Mouse (Mus musculus) A20 (cell line): ENCODE results near the gene Ap5b1.

ENCODE experiments used
- DNase-seq: peaks from one replicate; pipeline ENCODE4 v3.0.0-alpha.2; 2011; ENCODE audit warnings: low read depth, low spot score

The Ap5b1 gene

DNA sequence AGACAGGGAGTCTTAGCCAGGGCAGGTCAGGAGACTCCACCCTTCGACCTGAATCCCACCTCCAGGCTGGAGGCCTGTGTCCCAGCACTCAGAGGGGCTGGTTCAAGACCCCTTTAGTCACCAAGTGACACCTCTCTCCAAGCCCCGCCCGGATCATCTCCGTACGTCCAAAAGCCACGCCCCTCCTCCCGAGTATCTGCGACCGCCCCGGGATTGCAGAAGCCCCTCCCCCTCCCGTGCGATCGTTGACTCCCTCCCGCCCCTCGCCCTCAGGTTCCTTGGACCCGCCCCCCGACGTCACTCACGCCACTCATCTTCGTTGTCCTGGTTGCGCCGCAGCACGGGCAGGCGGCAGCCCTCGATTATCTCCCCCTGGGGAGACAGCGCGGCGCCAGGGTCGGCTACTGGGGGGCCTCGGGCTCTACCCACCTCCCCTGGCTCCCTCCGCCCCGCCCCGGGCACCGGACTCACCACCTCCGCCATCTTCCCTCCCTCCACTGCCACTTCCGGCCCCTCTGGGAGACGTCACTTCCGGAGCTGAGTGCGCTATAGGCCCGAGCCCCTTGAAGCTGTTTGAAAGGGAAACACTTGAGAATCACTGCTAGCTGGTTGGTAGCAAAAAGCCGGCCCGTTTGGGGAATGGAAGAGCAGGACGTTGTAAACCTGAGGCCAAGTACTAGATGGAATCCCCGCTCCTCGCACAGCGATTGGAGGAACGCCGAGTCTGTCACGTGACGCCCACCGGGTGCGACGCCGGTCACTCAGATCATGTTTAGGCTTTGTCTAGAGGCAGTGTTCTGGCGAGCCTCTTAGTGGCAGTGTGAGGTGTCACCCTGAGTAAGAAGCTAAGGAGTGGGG, 42.0 kb downstream of the Ap5b1 start, which contains the start of gene Kat5:
Gene Kat5 (minus strand): TSS at position 691 of the 858 bp plus-strand sequence.
- DNase-seq = peak; percentile 98

DNA sequence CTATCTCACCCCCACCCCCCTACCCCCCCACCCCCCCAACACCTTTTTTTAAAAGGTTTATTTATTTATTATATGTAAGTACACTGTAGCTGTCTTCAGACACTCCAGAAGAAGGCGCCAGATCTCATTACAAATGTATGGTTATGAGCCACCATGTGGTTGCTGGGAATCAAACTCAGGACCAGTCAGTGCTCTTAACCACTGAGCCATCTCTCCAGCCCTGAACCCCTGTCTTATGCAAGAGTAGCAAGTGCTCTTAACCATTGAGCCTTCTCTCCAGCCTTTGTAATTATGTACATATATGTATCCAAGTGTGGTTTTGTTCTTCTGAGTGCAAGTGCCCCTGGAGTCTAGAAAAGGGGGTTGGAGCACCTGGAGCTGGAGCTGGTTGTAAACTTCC, 44.1 kb downstream of the Ap5b1 start:
- peak; percentile 62 for DNase-seq

DNA sequence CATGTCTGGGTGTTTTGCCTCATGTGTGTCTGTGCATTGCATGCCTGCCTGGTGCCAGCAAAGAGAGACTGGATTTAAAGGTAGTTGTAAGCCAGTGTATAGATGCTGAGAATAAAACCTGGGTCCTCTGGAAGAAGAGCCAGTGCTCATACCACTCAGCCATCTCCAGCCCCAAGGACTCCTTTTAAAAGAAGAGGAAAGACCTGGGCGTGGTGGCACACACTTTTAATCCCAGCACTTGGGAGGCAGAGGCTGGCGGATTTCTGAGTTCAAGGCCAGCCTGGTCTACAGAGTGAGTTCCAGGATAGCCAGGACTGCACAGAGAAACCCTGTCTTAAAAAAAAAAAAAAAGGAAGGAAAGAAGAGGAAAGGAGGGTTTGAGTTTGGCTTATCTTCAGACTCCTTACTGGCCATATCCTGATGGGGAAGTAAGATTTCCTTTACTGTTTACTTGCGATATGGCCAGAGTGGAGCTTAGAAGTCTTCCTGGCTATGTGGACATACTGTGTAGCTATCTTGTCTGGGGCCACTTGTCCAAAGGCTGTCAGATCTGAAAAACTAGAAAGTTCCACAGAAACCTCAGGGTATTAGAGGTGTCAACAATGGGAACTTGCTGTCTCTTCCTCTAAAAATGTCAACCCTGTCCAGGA, 45.1 kb downstream of the Ap5b1 start:
- DNase-seq = no peak

DNA sequence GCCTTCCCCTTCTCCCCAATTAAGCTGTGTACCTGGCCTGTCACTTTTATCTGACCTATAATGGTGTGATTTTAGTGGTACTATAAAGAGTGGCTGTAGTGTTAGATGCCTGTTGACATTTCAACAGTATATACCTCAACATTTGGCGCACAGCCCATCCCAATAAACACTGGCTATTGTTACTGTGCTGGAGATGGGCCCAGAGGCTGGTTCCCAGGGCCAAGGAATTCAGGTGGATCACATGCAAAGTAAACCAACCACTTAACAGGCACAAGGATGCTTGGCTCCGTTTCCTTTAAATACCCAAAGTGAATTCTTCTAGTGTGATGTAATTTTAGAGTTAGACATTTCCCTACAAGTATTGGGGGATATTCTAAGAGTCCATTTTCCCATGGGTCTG, 47.1 kb downstream of the Ap5b1 start:
- no peak for DNase-seq

DNA sequence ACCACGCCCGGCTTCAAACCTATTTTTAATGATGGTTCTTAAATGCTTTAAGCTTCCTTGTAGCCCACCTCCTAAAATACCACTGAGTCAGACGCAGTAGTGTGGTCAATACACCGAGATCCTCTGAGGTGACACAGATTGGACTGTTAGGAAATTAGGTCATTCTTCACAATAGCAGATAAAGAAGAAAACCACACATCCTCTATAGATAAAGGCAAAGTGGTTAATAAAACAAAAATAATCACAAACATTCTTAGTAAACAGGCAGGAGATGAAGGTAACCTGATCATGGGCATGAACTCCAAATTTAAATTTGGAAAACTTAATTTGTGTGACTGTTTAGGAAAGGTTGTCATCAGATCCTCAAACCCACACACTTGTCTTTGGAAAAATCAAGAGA, 52.2 kb downstream of the Ap5b1 start:
- no peak for DNase-seq
